Mouse (Mus musculus): ENCODE measurements around the gene Prkag2. TPM values are rescaled to one million over a fixed set of nuclear protein-coding genes. Genes with fewer than 3 reads are reported as not detected.
"Not testable (repeated sequence)": the region's sequence is repeated elsewhere in the genome, so short reads cannot be mapped to it uniquely, and the experiment has no call there.

Gene Prkag2
- polyA plus RNA-seq, 1 experiment from 2014 or later: 65.2 TPM

DNA sequence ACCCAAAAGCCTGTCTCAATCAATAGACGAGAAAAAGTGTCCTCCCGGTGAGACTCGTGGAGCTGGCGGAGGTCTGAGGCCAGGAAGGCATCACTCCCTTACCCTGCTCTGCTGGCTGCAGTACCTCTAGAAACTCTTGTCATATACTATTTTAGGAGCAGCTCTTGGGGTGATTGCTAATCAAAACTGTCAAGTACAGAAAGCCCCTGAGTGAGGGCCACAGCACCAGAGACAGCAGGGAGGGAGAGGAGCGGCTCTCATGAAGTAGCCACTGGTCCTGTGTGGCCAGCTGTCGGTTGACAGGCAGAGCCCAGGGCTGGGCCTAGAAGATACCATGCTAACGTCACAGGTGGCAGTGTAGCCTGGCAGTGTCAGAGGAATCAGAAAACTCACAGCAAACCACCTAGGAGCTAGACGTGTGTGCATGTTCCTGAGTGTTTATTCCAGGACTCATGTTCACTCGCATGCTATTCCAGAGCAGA, 239.0 kb downstream of the Prkag2 start:
- no peak overlapping the region for H3K4me3 ChIP-seq
- no peaks in the 10 kb centered on the region; the same call in 1 of the 2 replicates for H3K9me3 ChIP-seq
- no peak overlapping the region for H3K9ac ChIP-seq
- H3K36me3 ChIP-seq: peaks cover 24% of the 10 kb centered on the region
- no peaks in the 10 kb centered on the region for H3K4me1 ChIP-seq
- 88% methylated on average over 9 of the region's 9 CpGs for WGBS
- H3K27ac ChIP-seq: no peak overlapping the region
- H3K4me2 ChIP-seq (replicated peaks): no peak overlapping the region
- no peak for ATAC-seq (ENCODE audit: low FRiP score, low read depth)
- H3K27me3 ChIP-seq (replicated peaks): no peaks in the 10 kb centered on the region

DNA sequence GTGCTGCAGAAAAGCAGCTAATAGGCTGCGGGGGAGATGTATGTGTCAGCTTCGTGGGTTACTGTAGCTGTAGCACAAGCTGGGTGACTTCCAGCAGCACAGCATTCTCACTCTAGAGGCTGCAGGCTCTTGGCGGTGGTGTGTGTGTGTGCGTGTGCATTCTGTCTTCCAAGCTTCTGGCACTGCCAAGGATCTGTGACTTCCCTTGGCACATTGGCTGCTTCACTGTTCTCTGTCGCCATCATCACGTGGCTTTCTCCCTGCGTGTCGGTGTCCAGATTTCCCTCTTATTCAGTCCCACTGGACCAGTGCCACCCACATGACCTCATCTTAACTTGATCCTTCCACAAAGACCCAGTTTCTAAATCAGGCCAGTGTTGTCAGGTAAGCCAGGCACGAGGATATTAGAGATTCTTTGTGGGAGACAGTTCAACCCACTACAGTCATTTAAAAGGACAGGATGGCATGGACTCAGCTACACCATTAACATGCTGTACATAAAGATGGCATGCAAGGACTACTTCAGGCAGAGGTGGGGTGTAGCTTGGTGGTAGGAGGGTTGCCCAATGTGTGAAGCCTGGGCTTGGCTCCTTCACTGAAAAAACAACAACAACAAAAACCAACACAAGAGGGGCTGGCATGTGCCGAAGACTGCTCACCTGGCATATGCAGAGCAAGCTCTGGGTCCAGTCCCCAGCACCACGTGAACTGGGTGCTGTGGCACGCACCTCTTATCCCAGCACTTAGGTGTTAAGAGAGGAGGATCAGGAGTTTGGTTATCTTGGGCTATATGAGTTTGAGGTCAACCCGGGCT, 239.6 kb downstream of the Prkag2 start:
- H3K27ac ChIP-seq: no peak overlapping the region
- no peak overlapping the region for H3K4me3 ChIP-seq
- no peaks in the 10 kb centered on the region; the same call in 1 of the 2 replicates for H3K9me3 ChIP-seq
- H3K27me3 ChIP-seq (replicated peaks): no peaks in the 10 kb centered on the region
- no peaks in the 10 kb centered on the region for H3K4me1 ChIP-seq
- 90% methylated on average over 13 of the region's 13 CpGs for WGBS
- no peak for ATAC-seq (ENCODE audit: low FRiP score, low read depth)
- no peak overlapping the region for H3K4me2 ChIP-seq (replicated peaks)
- no peak overlapping the region for H3K9ac ChIP-seq
- H3K36me3 ChIP-seq: peaks cover 19% of the 10 kb centered on the region

DNA sequence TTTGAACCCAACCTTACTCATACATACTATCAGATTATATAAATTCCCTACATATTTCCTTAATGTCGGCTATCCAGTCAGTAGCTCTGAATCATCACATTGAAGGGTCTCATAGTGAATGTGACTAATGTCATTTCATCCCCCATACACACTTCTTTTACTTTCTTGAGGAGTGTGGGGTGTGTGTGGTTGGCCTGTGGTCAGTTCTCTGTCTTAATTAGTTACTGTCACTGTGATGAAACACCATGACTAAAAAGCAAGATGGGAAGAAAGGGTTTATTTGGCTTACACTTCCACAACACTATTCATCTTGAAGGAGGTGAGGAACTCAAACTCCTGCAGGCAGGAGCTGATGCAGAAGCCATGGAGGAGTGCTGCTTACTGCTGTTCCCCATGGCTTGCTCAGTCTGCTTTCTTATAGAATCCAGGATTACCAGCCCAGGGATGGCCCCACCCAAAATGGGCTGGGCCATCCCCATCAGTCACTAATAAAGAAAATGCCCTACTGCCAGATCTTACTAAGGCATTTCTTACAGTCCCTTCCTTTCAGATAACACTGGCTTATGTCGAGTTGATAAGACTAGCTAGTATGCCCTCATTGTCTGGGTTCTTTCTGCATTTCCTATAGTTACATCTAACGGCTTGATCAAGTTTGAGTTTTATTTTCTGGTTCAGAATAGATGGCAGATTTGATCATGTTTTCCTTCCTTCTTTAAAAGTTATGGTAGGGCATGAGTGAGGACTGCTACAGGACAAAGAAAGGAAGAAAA, 240.5 kb downstream of the Prkag2 start:
- Histone ChIP-seq H3K4me3 (no peak overlapping the region), H3K36me3 (peaks cover 19% of the 10 kb centered on the region), H3K27me3 (replicated peaks) (no peaks in the 10 kb centered on the region), H3K9ac (no peak overlapping the region), H3K27ac (no peak overlapping the region), H3K4me1 (no peaks in the 10 kb centered on the region), H3K9me3 (no peaks in the 10 kb centered on the region; the same call in 1 of the 2 replicates), H3K4me2 (replicated peaks) (no peak overlapping the region)
- WGBS: 86% methylated on average over 3 of the region's 3 CpGs
- no peak for ATAC-seq (ENCODE audit: low FRiP score, low read depth)

DNA sequence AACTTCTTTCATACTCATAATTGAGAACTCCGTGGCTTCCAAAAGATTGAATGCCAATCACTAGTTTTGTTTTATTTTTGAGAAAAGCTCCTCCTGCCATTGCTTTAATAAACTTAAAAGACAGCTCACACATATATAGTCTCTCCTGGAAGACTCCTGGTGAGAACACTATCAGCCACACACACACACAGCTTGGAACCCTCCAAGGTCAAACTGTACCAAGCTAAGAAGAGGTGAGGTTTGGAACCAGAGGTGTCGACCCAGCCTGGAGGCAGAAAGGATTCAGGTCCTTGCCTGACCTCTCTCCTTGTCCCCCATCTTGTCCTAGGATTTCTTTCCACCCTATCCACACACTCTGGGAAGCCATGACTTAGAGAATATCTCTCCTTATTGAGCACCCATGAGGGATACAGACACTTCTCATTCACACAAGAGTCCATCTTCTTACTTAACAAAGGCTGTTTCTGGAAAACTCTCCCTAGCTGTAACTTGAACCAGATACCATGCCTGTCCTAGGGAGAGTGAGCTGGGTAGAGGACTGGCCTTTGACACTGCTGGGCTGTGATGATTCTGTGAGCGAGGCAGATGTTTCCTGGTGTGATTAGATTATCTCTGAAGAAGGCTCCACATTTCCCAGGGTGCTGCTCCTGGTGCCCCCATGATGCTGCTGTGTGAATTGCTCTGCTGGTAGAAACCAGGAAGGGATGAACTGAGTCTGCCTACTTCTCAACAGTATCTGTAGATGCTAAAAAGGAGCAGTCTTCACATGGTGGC, 245.4 kb downstream of the Prkag2 start:
- no peaks in the 10 kb centered on the region for H3K27me3 ChIP-seq (replicated peaks)
- no peak overlapping the region for H3K9ac ChIP-seq
- no peaks in the 10 kb centered on the region; the same call in 1 of the 2 replicates for H3K9me3 ChIP-seq
- no peaks in the 10 kb centered on the region for H3K4me1 ChIP-seq
- H3K36me3 ChIP-seq: no peaks in the 10 kb centered on the region
- H3K4me2 ChIP-seq (replicated peaks): no peak overlapping the region
- 78% methylated on average over 3 of the region's 3 CpGs for WGBS
- ATAC-seq (ENCODE audit: low FRiP score, low read depth): no peak
- H3K4me3 ChIP-seq: no peak overlapping the region
- no peak overlapping the region for H3K27ac ChIP-seq

DNA sequence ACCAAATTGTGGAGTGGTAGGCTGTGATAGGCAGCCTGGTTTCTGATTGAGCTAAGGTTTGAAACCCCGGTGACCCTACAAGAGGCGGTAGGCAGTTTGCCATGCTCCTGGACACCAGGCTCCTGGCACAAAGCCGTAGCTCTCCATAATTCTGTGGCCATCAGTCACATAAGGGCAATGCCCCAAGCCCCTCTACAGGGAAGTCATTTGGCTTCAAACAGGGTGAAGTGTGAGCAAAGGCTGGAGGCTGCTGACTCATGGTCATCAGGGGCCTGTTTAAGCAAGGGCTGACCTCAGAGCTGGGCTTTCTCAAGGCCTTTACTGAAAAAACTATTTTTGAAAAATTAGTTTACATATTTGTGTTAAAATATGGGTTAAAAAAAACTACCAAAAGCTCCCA, 246.2 kb downstream of the Prkag2 start:
- Histone ChIP-seq H3K4me3 (no peak overlapping the region), H3K4me2 (replicated peaks) (no peak overlapping the region), H3K36me3 (no peaks in the 10 kb centered on the region), H3K27ac (no peak overlapping the region), H3K27me3 (replicated peaks) (no peaks in the 10 kb centered on the region), H3K9me3 (no peaks in the 10 kb centered on the region; the same call in 1 of the 2 replicates), H3K9ac (no peak overlapping the region), H3K4me1 (no peaks in the 10 kb centered on the region)
- ATAC-seq (ENCODE audit: low FRiP score, low read depth): no peak
- 92% methylated on average over 3 of the region's 3 CpGs for WGBS

DNA sequence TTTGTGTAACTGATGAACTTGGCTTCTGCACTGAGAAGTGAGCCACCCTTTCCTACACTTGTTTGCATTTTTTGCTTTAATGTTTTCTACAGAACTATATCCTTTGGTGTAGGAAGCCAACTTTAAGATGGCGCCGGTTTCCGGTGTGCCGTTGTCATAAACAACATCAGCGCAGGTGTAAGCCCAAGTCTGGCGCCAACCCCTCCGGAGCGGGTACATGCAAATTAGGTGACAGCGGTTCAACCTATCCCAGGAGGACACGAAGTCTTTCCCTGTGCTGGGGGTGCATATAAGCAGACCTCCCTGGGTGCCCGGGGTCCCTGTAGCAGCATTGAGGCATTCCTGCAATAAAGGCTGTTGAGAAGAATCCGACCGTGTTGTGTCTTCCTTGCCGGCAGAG, 252.2 kb downstream of the Prkag2 start:
- H3K36me3 ChIP-seq; H3K27me3 ChIP-seq (replicated peaks); H3K4me1 ChIP-seq; H3K4me3 ChIP-seq; H3K9ac ChIP-seq; ATAC-seq (ENCODE audit: low FRiP score, low read depth); H3K27ac ChIP-seq; H3K4me2 ChIP-seq (replicated peaks); H3K9me3 ChIP-seq: not testable (repeated sequence)
- WGBS: 87% methylated on average over 14 of the region's 14 CpGs

DNA sequence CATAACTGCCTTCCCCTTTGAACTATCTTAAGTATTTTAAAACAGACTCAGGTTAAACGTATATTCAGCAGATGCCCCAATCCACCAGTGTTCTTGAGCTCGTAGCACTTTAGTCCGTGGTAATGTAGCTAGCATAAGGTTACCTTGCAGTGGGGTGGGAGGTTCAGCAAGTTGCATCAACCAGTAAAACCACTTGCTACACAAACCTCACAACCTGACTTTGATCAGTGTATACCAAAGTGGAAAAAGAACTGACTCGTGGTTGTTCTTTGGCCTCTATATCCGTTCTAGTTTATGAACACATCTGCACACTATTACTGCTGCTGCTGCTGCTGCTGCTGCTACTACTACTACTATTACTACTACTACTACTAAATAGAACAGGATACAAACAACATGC, 256.6 kb downstream of the Prkag2 start:
- peaks cover 18% of the 10 kb centered on the region for H3K4me1 ChIP-seq
- H3K27ac ChIP-seq: no peak overlapping the region
- no peak for ATAC-seq (ENCODE audit: low FRiP score, low read depth)
- H3K4me3 ChIP-seq: no peak overlapping the region
- WGBS: 94% methylated on average over 5 of the region's 5 CpGs
- H3K9me3 ChIP-seq: no peaks in the 10 kb centered on the region
- peak overlapping the region; percentile 78; the same call in 1 of the 2 replicates for H3K4me2 ChIP-seq (replicated peaks)
- H3K27me3 ChIP-seq (replicated peaks): no peaks in the 10 kb centered on the region
- H3K36me3 ChIP-seq: no peaks in the 10 kb centered on the region
- peak overlapping the region; percentile 58; the same call in 1 of the 2 replicates for H3K9ac ChIP-seq

DNA sequence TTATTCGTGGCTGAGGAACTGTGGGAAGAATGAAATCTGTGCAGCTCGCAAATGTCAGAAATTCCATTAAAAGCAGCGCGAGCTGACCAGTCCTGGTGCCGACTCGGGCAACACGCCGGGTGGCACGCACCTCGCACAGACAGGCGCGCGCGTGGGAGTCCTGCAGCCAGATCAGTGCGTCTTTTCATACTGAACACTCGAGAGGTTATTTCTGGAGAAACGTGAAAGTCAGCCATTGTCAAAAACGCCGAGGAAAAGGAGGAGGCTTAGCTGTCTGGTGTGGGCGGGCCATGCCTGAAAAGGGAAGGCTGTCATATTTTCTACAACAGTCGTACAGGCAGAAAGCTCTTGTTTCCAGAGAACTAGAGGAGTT, 257.4 kb downstream of the Prkag2 start:
- whole genome bisulfite sequencing: 3% methylated on average over 21 of the region's 21 CpGs
- H3K9ac ChIP-seq: peak overlapping the region; percentile 58
- H3K27ac ChIP-seq: peak overlapping the region; percentile 63
- peak overlapping the region; percentile 78 for H3K4me2 ChIP-seq (replicated peaks)
- no peaks in the 10 kb centered on the region for H3K36me3 ChIP-seq
- peak overlapping the region; percentile 93 for H3K4me3 ChIP-seq
- no peaks in the 10 kb centered on the region for H3K9me3 ChIP-seq
- no peaks in the 10 kb centered on the region for H3K27me3 ChIP-seq (replicated peaks)
- ATAC-seq (ENCODE audit: low FRiP score, low read depth): no peak; the same call in 1 of the 2 replicates
- peaks cover 18% of the 10 kb centered on the region for H3K4me1 ChIP-seq

DNA sequence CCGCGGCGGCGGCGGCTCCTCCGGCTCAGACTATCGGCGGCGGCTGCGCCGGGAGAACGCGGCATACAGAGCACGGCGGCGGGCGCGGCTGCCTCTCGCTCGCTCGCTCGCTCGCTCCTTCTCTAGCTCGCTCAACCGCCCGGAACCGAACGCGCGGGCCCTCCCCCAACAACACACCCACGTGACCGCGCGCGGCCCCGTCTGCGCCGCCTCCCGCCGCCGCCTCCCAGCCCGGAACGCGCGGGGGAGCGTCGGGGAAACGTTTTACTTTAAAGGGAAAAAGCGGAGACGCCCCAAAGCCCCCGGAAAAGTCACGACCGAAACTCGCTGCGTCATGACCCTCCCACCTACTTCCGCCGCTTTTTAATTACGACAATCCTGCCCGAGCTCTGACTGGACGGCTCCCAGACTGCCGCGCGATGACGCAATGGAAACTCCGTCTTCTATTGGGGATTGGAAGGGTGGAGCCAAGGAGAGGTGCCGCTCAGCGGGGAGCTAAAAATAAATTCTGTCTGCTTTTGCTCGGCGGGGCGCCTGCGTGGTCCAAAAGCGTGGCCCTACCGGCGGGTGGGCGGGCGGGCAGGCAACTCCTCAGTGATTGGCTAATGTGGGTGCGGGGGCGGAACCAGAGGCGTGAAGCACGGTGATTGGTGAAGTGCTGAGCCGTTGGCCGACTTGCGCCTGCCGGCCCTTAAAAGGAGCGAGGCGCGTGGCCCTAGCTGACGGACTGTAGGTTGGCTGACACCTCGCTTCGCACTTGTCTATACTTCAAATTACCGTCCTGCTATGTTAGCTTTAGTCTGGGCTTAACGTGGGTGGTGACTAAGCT, 258.0 kb downstream of the Prkag2 start, which contains the start of gene Rheb:
Rheb (minus strand) TSS at position 351 of the 829 bp plus-strand sequence.
- peak; percentile 98 for ATAC-seq (ENCODE audit: low FRiP score, low read depth)
- Histone ChIP-seq H3K9ac (peak within 1 kb of the TSS; percentile 91), H3K4me2 (replicated peaks) (peak within 1 kb of the TSS; percentile 88), H3K27ac (peak within 1 kb of the TSS; percentile 95), H3K27me3 (replicated peaks) (no peaks in the 10 kb centered on the region), H3K9me3 (no peaks in the 10 kb centered on the region), H3K36me3 (no peaks in the 10 kb centered on the region), H3K4me1 (peaks cover 20% of the 10 kb centered on the region), H3K4me3 (peak within 1 kb of the TSS; percentile 93)
- WGBS: under 1% methylated on average over 92 of the region's 92 CpGs

DNA sequence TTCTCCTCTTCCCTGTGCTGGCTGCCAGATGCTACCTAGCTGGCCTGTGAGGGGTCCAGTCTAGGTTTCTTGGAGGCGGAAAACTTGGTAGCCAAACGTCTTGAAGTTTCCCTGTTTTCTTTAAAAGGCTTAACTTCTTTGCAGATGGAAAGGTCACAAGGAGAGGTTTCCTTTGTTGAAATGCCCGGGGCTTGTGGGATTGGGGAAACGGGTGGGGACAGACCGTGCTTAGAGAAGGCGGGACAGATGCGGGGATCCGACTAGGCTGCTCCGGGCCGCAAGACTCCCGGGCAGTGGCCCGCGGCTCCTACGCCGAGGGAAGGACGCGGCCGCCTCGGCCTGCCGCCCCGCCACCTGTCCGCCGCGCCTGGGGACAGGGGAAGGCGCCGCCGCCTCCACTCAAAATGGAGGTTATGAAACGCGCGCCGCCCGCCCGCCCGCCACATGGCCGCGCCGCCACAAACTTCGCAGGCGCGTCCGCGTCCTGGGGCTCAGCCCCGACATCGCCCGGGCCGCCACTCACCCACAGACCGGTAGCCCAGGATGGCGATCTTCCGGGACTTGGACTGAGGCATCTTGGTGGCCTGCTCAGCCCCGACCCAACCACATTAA, 258.7 kb downstream of the Prkag2 start:
- under 1% methylated on average over 50 of the region's 50 CpGs for WGBS
- no peaks in the 10 kb centered on the region for H3K27me3 ChIP-seq (replicated peaks)
- ATAC-seq (ENCODE audit: low FRiP score, low read depth): peak; percentile 59; the same call in 1 of the 2 replicates
- H3K4me2 ChIP-seq (replicated peaks): peak overlapping the region; percentile 88
- H3K27ac ChIP-seq: peak overlapping the region; percentile 95
- H3K4me1 ChIP-seq: peaks cover 21% of the 10 kb centered on the region
- H3K9ac ChIP-seq: peak overlapping the region; percentile 91
- peak overlapping the region; percentile 93 for H3K4me3 ChIP-seq
- H3K9me3 ChIP-seq: no peaks in the 10 kb centered on the region
- H3K36me3 ChIP-seq: no peaks in the 10 kb centered on the region

DNA sequence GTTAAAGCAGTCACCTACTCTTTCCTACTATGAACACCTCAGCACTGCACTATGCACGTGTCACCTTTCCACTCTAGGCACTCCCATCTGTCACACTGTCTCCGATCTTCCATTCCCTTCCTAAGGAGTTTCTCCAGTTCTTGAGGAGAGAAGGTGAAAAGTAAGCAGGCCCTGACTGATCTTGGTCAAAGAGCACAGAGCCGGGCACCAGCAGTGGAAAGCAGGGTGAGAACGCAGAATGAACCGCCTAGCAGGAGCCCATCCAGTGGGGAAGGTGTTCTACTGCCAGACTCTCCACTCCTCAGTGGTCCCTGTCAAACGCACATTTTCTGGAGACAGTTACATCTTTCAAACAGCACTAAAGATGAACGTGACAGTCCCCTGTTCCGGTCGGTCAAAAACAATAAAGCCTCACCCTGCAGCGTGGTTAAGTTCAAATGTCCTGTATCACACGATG, 259.4 kb downstream of the Prkag2 start:
- peak overlapping the region; percentile 88 for H3K4me2 ChIP-seq (replicated peaks)
- no peaks in the 10 kb centered on the region for H3K27me3 ChIP-seq (replicated peaks)
- ATAC-seq (ENCODE audit: low FRiP score, low read depth): no peak
- peak overlapping the region; percentile 91 for H3K9ac ChIP-seq
- 18% methylated on average over 11 of the region's 11 CpGs for WGBS
- H3K27ac ChIP-seq: no peak overlapping the region
- H3K36me3 ChIP-seq: no peaks in the 10 kb centered on the region
- peak overlapping the region; percentile 93 for H3K4me3 ChIP-seq
- H3K9me3 ChIP-seq: no peaks in the 10 kb centered on the region
- peaks cover 21% of the 10 kb centered on the region for H3K4me1 ChIP-seq

Measured in neural tube, embryonic 12.5 days (tissue).